Mouse (Mus musculus) G1E (cell line): ENCODE data around the gene Ak4. TPM values are rescaled to one million over a fixed set of nuclear protein-coding genes. Genes with fewer than 3 reads are reported as not detected.

Experiments
- ATAC-seq: 2 replicates; pipeline ENCODE4 v1.8.0; 2016; ENCODE audit warnings: mild to moderate bottlenecking; ENCODE audit not compliant: insufficient number of reproducible peaks, poor library complexity, low FRiP score, severe bottlenecking; ENCODE audit errors: extremely low read depth
- DNase-seq: peaks from one replicate; pipeline ENCODE4 v3.0.0; 2012; ENCODE audit warnings: low spot score
- H3K27me3 ChIP-seq: 2 replicates; pipeline ENCODE4 v1.6.1; 2012; ENCODE audit warnings: mild to moderate bottlenecking, low read length, inconsistent platforms; ENCODE audit not compliant: insufficient read depth
- H3K36me3 ChIP-seq: replicated peaks from 2 replicates; pipeline ENCODE3; 2012; ENCODE audit warnings: mild to moderate bottlenecking, inconsistent platforms
- H3K4me1 ChIP-seq: 2 replicates; pipeline ENCODE4 v1.6.1; 2012; ENCODE audit warnings: low read depth, low read length, inconsistent platforms, mixed read lengths; ENCODE audit not compliant: insufficient read depth
- H3K4me3 ChIP-seq: 2 replicates; pipeline ENCODE4 v1.5.1; 2012; ENCODE audit warnings: low read depth, mild to moderate bottlenecking, inconsistent platforms, low read length, moderate library complexity, mixed read lengths
- H3K9me3 ChIP-seq: replicated peaks from 2 replicates; pipeline ENCODE4 v1.6.1; 2012; ENCODE audit warnings: inconsistent platforms
- CTCF ChIP-seq: IDR thresholded peaks from 2 replicates; pipeline ENCODE4 v1.5.1; 2012; ENCODE audit warnings: low read depth, low read length, inconsistent platforms, mixed read lengths
- GATA1 ChIP-seq: IDR thresholded peaks from 2 replicates; pipeline ENCODE4 v1.6.1; 2012; ENCODE audit warnings: borderline replicate concordance, low read length, inconsistent platforms, mixed read lengths
- GATA2 ChIP-seq: IDR thresholded peaks from 2 replicates; pipeline ENCODE4 v1.6.1; 2012; ENCODE audit warnings: low read depth, low read length, inconsistent platforms, borderline replicate concordance
- POLR2AphosphoS5 ChIP-seq: IDR thresholded peaks from 2 replicates; pipeline ENCODE4 v1.6.1; 2012; ENCODE audit warnings: low read depth, low read length, inconsistent platforms; ENCODE audit not compliant: insufficient replicate concordance
- TAL1 ChIP-seq: conservative IDR thresholded peaks from 2 replicates; pipeline ENCODE4 v1.6.1; 2012; ENCODE audit warnings: low read depth, low read length, inconsistent platforms, mixed read lengths
- polyA plus RNA-seq: library from polyadenylated mRNA; stranded (reverse); fragments of >175 nt; gene quantifications from 2 replicates; pipeline ENCODE4 v1.2.3, GENCODE M21; 2012
- total RNA-seq, 2 experiments: library from RNA; stranded (forward) in 1 of 2; stranded (reverse) in 1 of 2; fragments of 200-1000 nt in 1 of 2; fragments of >200 nt in 1 of 2; fragmentation: Nextera tagmentation in 1 of 2; gene quantifications; 2 replicates each; pipeline ENCODE4 v1.2.3; 2014 to 2017

The Ak4 gene
- total RNA-seq (2014; fragmentation: Nextera tagmentation) (not detected in 2 replicates), total RNA-seq (2017) (0.12 TPM in 1 of 2 replicates, not detected in the other), polyA plus RNA-seq (not detected in 2 replicates)

DNA sequence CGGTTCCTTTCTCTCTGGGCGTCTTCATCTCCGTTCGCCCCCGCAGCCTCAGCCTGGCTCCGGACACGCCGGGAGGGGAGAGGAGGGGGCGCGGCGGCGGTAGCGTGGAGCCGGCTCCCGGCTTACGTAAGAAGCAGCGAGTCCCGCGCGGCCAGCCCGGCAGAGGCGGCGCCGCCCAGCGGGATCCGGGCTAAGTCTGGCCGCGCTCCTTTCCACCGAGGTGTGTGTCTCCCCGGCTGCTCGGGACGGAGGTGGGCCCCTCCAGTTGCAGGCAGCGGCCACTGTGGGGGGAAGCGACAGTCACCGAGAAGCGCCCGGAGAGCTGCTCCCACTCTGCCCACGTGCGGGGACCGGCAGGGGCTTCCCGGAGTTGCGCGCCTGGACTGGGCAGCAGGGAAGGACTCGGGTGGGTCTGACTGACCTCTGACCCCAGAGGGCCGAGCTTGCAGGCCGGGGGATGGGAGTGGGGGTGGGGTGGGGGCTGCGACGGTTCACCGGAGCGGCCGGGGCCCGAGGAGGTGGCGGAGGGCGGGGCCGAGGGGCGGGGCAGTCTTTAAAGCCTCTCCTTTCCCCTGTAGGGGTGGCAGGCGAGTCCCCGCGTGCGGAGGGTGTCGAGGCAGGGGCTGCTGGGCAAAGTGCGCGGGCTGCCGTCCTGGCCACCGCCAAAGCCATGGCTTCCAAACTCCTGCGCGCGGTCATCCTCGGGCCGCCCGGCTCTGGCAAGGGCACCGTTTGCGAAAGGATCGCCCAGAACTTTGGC, at the start of gene Ak4:
TSS of gene Ak4 (plus strand) at position 127 of the 760 bp plus-strand sequence.
- ATAC-seq (no peak), DNase-seq (no peak)
- H3K4me1 ChIP-seq, result no peaks in the 10 kb centered on the region
- H3K9me3 ChIP-seq, result peaks cover 10% of the 10 kb centered on the region
- TF ChIP-seq CTCF (no peak), GATA2 (no peak), GATA1 (no peak), POLR2AphosphoS5 (no peak), TAL1 (no peak)
- no peaks in the 10 kb centered on the region for H3K36me3 ChIP-seq
- H3K4me3 ChIP-seq, result no peak within 1 kb of the TSS; the same call in 1 of the 2 replicates
- no peaks in the 10 kb centered on the region; the same call in 1 of the 2 replicates for H3K27me3 ChIP-seq

DNA sequence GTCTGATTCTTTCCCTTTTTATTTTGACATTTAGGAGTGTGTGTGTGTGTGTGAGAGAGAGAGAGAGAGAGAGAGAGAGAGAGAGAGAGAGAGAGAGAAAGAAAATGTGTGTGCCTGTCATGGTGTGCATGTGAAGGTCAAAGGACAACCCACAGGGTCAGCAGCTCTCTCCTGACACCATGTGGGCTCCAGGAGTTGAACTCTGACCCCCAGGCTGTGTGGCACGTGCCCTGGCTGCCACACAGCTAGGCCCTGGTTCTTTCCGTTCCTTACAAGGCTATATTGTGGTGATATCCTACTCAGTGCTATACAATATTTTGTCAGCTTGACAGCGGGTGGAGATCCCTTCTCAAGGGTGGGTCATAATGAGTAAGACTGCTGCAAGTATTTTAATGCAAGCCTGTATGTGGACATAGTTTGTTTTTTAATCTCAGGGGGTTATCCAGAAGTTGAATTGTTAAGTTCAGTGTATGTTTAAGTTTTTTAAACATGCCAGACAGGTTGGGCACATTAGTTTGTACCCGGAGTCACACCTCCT, 49.3 kb upstream of the Ak4 start:
- H3K36me3 ChIP-seq, result no peaks in the 10 kb centered on the region
- no peaks in the 10 kb centered on the region; the same call in 1 of the 2 replicates for H3K4me1 ChIP-seq
- DNase-seq, result no peak
- H3K9me3 ChIP-seq, result no peaks in the 10 kb centered on the region
- no peak overlapping the region for H3K4me3 ChIP-seq
- no peak for ATAC-seq
- no peaks in the 10 kb centered on the region; the same call in 1 of the 2 replicates for H3K27me3 ChIP-seq
- TF ChIP-seq POLR2AphosphoS5, result no peak
- TF ChIP-seq GATA2, result no peak
- no peak for TF ChIP-seq GATA1
- TF ChIP-seq TAL1, result no peak
- TF ChIP-seq CTCF, result no peak

DNA sequence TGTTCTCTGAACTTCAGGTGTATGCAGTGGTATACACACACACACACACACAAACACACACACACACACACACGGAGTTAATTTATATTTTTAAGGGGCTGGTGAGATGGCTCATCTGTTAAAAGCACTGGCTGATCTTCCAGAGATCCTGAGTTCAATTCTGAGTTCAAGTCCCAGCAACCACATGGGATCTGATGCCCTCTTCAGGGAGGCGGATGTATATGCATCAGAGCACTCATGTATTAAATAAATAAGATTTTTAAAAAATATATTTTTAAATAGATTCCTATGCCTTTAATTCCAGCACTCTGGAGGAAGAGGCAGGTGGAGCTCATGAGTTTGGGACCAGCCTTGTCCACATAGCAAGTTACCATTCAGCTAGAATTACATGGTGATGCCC, 46.8 kb upstream of the Ak4 start:
- Histone ChIP-seq H3K9me3 (no peaks in the 10 kb centered on the region), H3K27me3 (no peaks in the 10 kb centered on the region; the same call in 1 of the 2 replicates), H3K4me1 (no peaks in the 10 kb centered on the region), H3K4me3 (no peak overlapping the region), H3K36me3 (no peaks in the 10 kb centered on the region)
- ATAC-seq, result no peak
- TF ChIP-seq CTCF (no peak), GATA1 (no peak), GATA2 (no peak), TAL1 (no peak), POLR2AphosphoS5 (no peak)
- no peak for DNase-seq

DNA sequence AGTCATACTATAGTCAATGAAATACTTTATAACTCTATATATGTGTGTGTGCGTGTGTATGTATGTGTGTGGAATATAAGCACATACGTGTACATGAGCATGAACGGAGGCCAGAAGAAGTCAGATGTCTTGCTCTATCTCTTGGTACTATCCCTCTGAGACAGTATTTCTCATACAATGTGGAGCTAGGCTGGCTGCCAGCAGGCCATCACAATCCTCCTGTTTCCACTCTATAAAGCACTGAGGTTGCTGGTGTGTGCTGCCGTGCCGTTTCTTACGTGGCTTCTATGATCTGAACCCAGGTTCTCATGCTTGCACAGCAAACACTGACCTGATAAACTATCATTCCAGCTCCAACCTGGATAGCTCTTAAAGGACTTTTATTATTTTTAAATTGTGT, 46.3 kb upstream of the Ak4 start:
- no peaks in the 10 kb centered on the region for H3K4me1 ChIP-seq
- ATAC-seq, result no peak
- no peaks in the 10 kb centered on the region for H3K9me3 ChIP-seq
- no peaks in the 10 kb centered on the region; the same call in 1 of the 2 replicates for H3K27me3 ChIP-seq
- no peak for TF ChIP-seq GATA2
- TF ChIP-seq TAL1, result no peak
- no peak for TF ChIP-seq GATA1
- TF ChIP-seq CTCF, result no peak
- no peak for TF ChIP-seq POLR2AphosphoS5
- no peak overlapping the region for H3K4me3 ChIP-seq
- DNase-seq, result no peak
- no peaks in the 10 kb centered on the region for H3K36me3 ChIP-seq

DNA sequence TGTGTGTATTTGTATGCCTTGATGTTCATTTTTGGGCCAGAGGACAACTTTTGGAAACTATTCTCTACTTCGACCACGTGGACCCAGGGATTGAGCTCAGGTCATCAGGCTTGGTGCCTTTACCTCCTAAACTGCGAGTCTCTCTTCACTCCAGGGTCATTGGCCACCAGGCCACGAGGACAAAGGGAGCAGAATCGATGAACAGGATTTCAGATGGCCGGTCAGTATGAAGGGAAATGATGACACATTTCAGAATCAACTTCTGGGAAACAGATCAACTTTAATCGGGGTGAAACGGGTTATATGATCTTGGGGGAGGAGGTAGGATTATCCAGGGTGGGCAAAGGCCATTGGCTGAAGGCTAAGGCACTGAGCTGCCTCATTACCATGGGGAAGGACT, 45.0 kb upstream of the Ak4 start:
- DNase-seq, result no peak
- H3K36me3 ChIP-seq, result no peaks in the 10 kb centered on the region
- no peak for TF ChIP-seq GATA2
- no peak for TF ChIP-seq CTCF
- no peak for TF ChIP-seq TAL1
- no peak for TF ChIP-seq GATA1
- no peak for TF ChIP-seq POLR2AphosphoS5
- H3K9me3 ChIP-seq, result no peaks in the 10 kb centered on the region
- ATAC-seq, result no peak
- no peak overlapping the region for H3K4me3 ChIP-seq
- no peaks in the 10 kb centered on the region; the same call in 1 of the 2 replicates for H3K27me3 ChIP-seq
- 0 out of 2 replicates have a peak, but pooled peaks cover 3% of the 10 kb centered on the region for H3K4me1 ChIP-seq

DNA sequence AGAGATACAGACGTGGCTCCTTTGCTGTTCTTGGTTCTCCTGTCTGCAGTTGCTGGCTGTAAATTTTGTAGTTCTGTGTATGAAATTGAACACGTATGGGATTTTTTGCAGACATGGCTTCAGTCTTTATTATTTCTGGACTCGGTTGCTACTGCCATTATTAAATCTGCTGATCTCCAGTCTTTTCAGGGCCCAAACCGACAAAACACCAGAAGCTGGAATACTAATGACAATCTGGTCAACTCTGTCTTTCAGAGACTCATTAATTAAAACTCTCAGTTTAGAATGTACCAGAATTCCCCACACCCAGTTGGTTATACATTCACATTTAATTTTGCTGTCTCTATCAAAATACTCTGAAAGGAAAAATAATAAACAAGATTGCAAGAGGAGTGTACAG, 42.2 kb upstream of the Ak4 start:
- DNase-seq (no peak), ATAC-seq (no peak)
- Histone ChIP-seq H3K4me1 (0 out of 2 replicates have a peak, but pooled peaks cover 3% of the 10 kb centered on the region), H3K36me3 (no peaks in the 10 kb centered on the region), H3K4me3 (no peak overlapping the region), H3K27me3 (no peaks in the 10 kb centered on the region; the same call in none of the 2 replicates), H3K9me3 (no peaks in the 10 kb centered on the region)
- TF ChIP-seq GATA2, result no peak
- TF ChIP-seq POLR2AphosphoS5, result no peak
- TF ChIP-seq TAL1, result no peak
- TF ChIP-seq GATA1, result no peak
